23 mouse cellular contexts compared by ENCODE assay signal in genomic region chr19:57140071-57140470, GRCm38 (mm10).
"Had no signal": no experiment of that assay in that cellular context is flagged by ENCODE, and none has a peak within 500 bp of the region (broad histone marks: within the 10 kb centered on the region; RNA-seq: fewer than 3 reads in every experiment).

No protein-coding gene starts in this region.

- DNase-seq: gastrocnemius, postnatal 14 days; gastrocnemius, postnatal 36 days; heart, adult 18-20 months; heart, postnatal 10 days; kidney, adult 11 months; kidney, adult 2 months; kidney, adult 9 months; kidney, postnatal 14 days; kidney, postnatal 36 days; layer of hippocampus, adult 9-11 months; layer of hippocampus, postnatal 36 days; left cerebral cortex, postnatal 4 days had no signal

- H3K27ac ChIP-seq: hindbrain, embryonic 13.5 days; hindbrain, embryonic 15.5 days; hindbrain, postnatal 0 days; kidney, embryonic 15.5 days; kidney, postnatal 0 days; limb, embryonic 12.5 days; limb, embryonic 15.5 days; liver, embryonic 12.5 days; liver, embryonic 14.5 days had no signal

- H3K36me3 ChIP-seq: hindbrain, embryonic 13.5 days; hindbrain, embryonic 15.5 days; kidney, embryonic 15.5 days; limb, embryonic 12.5 days; limb, embryonic 15.5 days; liver, embryonic 12.5 days had no signal

- ATAC-seq: forebrain, embryonic 16.5 days; hindbrain, postnatal 0 days; liver, embryonic 12.5 days had no signal

- H3K4me3 ChIP-seq: hindbrain, embryonic 13.5 days; hindbrain, embryonic 15.5 days; kidney, embryonic 15.5 days; limb, embryonic 12.5 days; limb, embryonic 15.5 days; liver, embryonic 12.5 days had no signal

- H3K4me2 ChIP-seq: heart, embryonic 11.5 days; hindbrain, embryonic 13.5 days; hindbrain, embryonic 15.5 days; kidney, embryonic 15.5 days; limb, embryonic 12.5 days; limb, embryonic 15.5 days; liver, embryonic 12.5 days had no signal

- H3K27me3 ChIP-seq: hindbrain, embryonic 15.5 days; kidney, embryonic 15.5 days; limb, embryonic 15.5 days; liver, embryonic 12.5 days had no signal

- H3K9me3 ChIP-seq: hindbrain, embryonic 13.5 days; hindbrain, embryonic 15.5 days; kidney, embryonic 15.5 days; limb, embryonic 15.5 days; liver, embryonic 12.5 days had no signal

- H3K9ac ChIP-seq: hindbrain, embryonic 13.5 days; hindbrain, embryonic 15.5 days; kidney, embryonic 15.5 days; limb, embryonic 12.5 days; limb, embryonic 15.5 days; liver, embryonic 12.5 days; liver, embryonic 14.5 days had no signal
